Mouse (Mus musculus) liver, postnatal 0 days (tissue): ENCODE results near the gene Ccdc158. TPM values are rescaled to one million over a fixed set of nuclear protein-coding genes. Genes with fewer than 3 reads are reported as not detected.

Experiments used
- ATAC-seq: fragments of 200-750 bp; cut with Nextera tagmentation; 2 replicates; pipeline ENCODE4 v1.8.0; 2017; ENCODE audit warnings: mild to moderate bottlenecking, moderate library complexity
- DNase-seq: peaks from one replicate; pipeline ENCODE4 v3.0.0-alpha.2; 2016
- H3K27ac ChIP-seq: fragments of 300-500 bp; sonication (generic); 2 replicates; pipeline ENCODE4 v1.5.1; 2014; ENCODE audit warnings: antibody characterized with exemption, moderate library complexity, mild to moderate bottlenecking, low read depth
- H3K27me3 ChIP-seq: fragments of 300-500 bp; sonication (generic); 2 replicates; pipeline ENCODE4 v1.6.1; 2014; ENCODE audit warnings: low read length, control low read depth, mixed read lengths; ENCODE audit not compliant: insufficient read depth
- H3K36me3 ChIP-seq: fragments of 300-500 bp; sonication (generic); replicated peaks from 2 replicates; pipeline ENCODE4 v1.6.1; 2014; ENCODE audit warnings: mild to moderate bottlenecking, control low read depth, low read length, moderate library complexity, mixed read lengths; ENCODE audit not compliant: insufficient read depth
- H3K4me1 ChIP-seq: fragments of 300-500 bp; sonication (generic); 2 replicates; pipeline ENCODE4 v1.6.1; 2014; ENCODE audit warnings: antibody characterized with exemption, mild to moderate bottlenecking, control low read depth; ENCODE audit not compliant: insufficient read depth
- H3K4me2 ChIP-seq: fragments of 300-500 bp; sonication (generic); 2 replicates; pipeline ENCODE4 v1.6.1; 2014; ENCODE audit warnings: low read depth, mild to moderate bottlenecking, low read length, moderate library complexity, mixed read lengths
- H3K4me3 ChIP-seq: fragments of 300-500 bp; sonication (generic); 2 replicates; pipeline ENCODE4 v1.5.1; 2014; ENCODE audit warnings: low read depth, low read length
- H3K9ac ChIP-seq: fragments of 300-500 bp; sonication (generic); replicated peaks from 2 replicates; pipeline ENCODE4 v1.6.1; 2014; ENCODE audit warnings: mild to moderate bottlenecking, moderate library complexity
- H3K9me3 ChIP-seq: fragments of 300-500 bp; sonication (generic); 2 replicates; pipeline ENCODE4 v1.6.1; 2016; ENCODE audit warnings: mild to moderate bottlenecking, control low read depth, low read length, mixed read lengths
- CTCF ChIP-seq: sonication (generic); IDR thresholded peaks from 2 replicates; pipeline ENCODE4 v1.5.1; 2016; ENCODE audit warnings: antibody characterized with exemption, low read depth
- EP300 ChIP-seq: IDR thresholded peaks from 2 replicates; pipeline ENCODE4 v1.6.1; 2016; ENCODE audit warnings: antibody characterized with exemption, low read depth, mild to moderate bottlenecking
- WGBS: fragments of 180-500 bp; shearing (Covaris S2); extraction: QIAGEN DNeasy Blood & Tissue Kit; methylation state at CpG from one replicate; pipeline ENCODE4 v1.1.7; 2014; ENCODE audit not compliant: insufficient replicate concordance; 5-methylcytosine and 5-hydroxymethylcytosine counted together
- polyA plus RNA-seq: library from polyadenylated mRNA; unstranded; fragments of >200 nt; fragmentation: Nextera tagmentation; extraction: Ambion mirVana; gene quantifications from 2 replicates; pipeline ENCODE4 v1.2.1, GENCODE M21; 2015

Gene Ccdc158
- polyA plus RNA-seq, 1 experiment from 2014 or later = 0.23 TPM

- Histone ChIP-seq H3K27me3 (0 out of 2 replicates have a peak, but pooled peaks cover 2% of the 10 kb centered on the region), H3K9me3 (no peaks in the 10 kb centered on the region), H3K4me2 (no peak overlapping the region), H3K9ac (no peak overlapping the region), H3K4me3 (no peak overlapping the region), H3K36me3 (no peaks in the 10 kb centered on the region), H3K27ac (peak overlapping the region; percentile 18; the same call in 1 of the 2 replicates), H3K4me1 (no peaks in the 10 kb centered on the region)
- ATAC-seq (peak; percentile 69), DNase-seq (peak; percentile 54)
- TF ChIP-seq EP300 (no peak), CTCF (no peak)
- WGBS = 64% methylated on average over 10 of the region's 10 CpGs
Measured at GRCm38 (mm10) chr5:92599030-92599429, 76.0 kb downstream of the Ccdc158 start.

GRCm38 (mm10) chr5:92596865-92597264, 78.2 kb downstream of the Ccdc158 start:
- H3K9me3 ChIP-seq = no peaks in the 10 kb centered on the region
- H3K27me3 ChIP-seq = no peaks in the 10 kb centered on the region
- H3K4me2 ChIP-seq = no peak overlapping the region
- ATAC-seq (no peak), DNase-seq (no peak)
- no peak overlapping the region for H3K4me3 ChIP-seq
- no peaks in the 10 kb centered on the region for H3K4me1 ChIP-seq
- H3K27ac ChIP-seq = no peak overlapping the region
- no peak for TF ChIP-seq CTCF
- TF ChIP-seq EP300 = no peak
- H3K9ac ChIP-seq = no peak overlapping the region
- WGBS = 83% methylated on average over 8 of the region's 8 CpGs
- no peaks in the 10 kb centered on the region for H3K36me3 ChIP-seq

GRCm38 (mm10) chr5:92595026-92595425, 80.0 kb downstream of the Ccdc158 start:
- 69% methylated on average over 5 of the region's 5 CpGs for WGBS
- TF ChIP-seq CTCF (no peak), EP300 (no peak)
- no peak overlapping the region for H3K4me3 ChIP-seq
- H3K27ac ChIP-seq = no peak overlapping the region
- no peak overlapping the region for H3K4me2 ChIP-seq
- DNase-seq = no peak
- H3K4me1 ChIP-seq = no peaks in the 10 kb centered on the region
- no peak overlapping the region for H3K9ac ChIP-seq
- H3K9me3 ChIP-seq = no peaks in the 10 kb centered on the region
- H3K27me3 ChIP-seq = no peaks in the 10 kb centered on the region
- no peaks in the 10 kb centered on the region for H3K36me3 ChIP-seq
- no peak for ATAC-seq

GRCm38 (mm10) chr5:92585932-92586331, 89.1 kb downstream of the Ccdc158 start:
- Histone ChIP-seq H3K4me3 (no peak overlapping the region), H3K27ac (peak overlapping the region; percentile 82), H3K36me3 (no peaks in the 10 kb centered on the region), H3K4me1 (no peaks in the 10 kb centered on the region), H3K4me2 (no peak overlapping the region), H3K27me3 (no peaks in the 10 kb centered on the region), H3K9ac (no peak overlapping the region), H3K9me3 (peaks cover 2% of the 10 kb centered on the region; the same call in 1 of the 2 replicates)
- no peak for TF ChIP-seq EP300
- no peak for TF ChIP-seq CTCF
- peak; percentile 71 for DNase-seq
- peak; percentile 100 for ATAC-seq
- 49% methylated on average over 10 of the region's 10 CpGs for WGBS

GRCm38 (mm10) chr5:92579559-92579958, 95.5 kb downstream of the Ccdc158 start:
- H3K9ac ChIP-seq = no peak overlapping the region
- ATAC-seq (no peak), DNase-seq (no peak)
- H3K9me3 ChIP-seq = no peaks in the 10 kb centered on the region
- WGBS = 63% methylated on average over 14 of the region's 14 CpGs
- no peaks in the 10 kb centered on the region for H3K4me1 ChIP-seq
- no peak overlapping the region for H3K27ac ChIP-seq
- H3K36me3 ChIP-seq = no peaks in the 10 kb centered on the region
- H3K4me3 ChIP-seq = no peak overlapping the region
- no peak overlapping the region for H3K4me2 ChIP-seq
- TF ChIP-seq EP300 = no peak
- TF ChIP-seq CTCF = no peak
- no peaks in the 10 kb centered on the region for H3K27me3 ChIP-seq

GRCm38 (mm10) chr5:92571232-92571631, 103.8 kb downstream of the Ccdc158 start:
- Histone ChIP-seq H3K27ac (no peak overlapping the region), H3K9me3 (no peaks in the 10 kb centered on the region), H3K9ac (no peak overlapping the region), H3K36me3 (no peaks in the 10 kb centered on the region), H3K27me3 (no peaks in the 10 kb centered on the region), H3K4me3 (0 out of 2 replicates have a peak overlapping the region, but pooled peaks have one; percentile 8), H3K4me2 (peak overlapping the region; percentile 50; the same call in 1 of the 2 replicates), H3K4me1 (no peaks in the 10 kb centered on the region)
- ATAC-seq (peak; percentile 88), DNase-seq (no peak)
- no peak for TF ChIP-seq CTCF
- TF ChIP-seq EP300 = no peak
- WGBS = 56% methylated on average over 4 of the region's 4 CpGs

- TF ChIP-seq CTCF (no peak), EP300 (no peak)
- WGBS = 74% methylated on average over 13 of the region's 13 CpGs
- Histone ChIP-seq H3K4me1 (no peaks in the 10 kb centered on the region), H3K27ac (no peak overlapping the region), H3K36me3 (no peaks in the 10 kb centered on the region), H3K9ac (no peak overlapping the region), H3K9me3 (no peaks in the 10 kb centered on the region), H3K4me3 (no peak overlapping the region), H3K4me2 (no peak overlapping the region), H3K27me3 (no peaks in the 10 kb centered on the region)
- DNase-seq = no peak
- ATAC-seq = no peak
Measured at GRCm38 (mm10) chr5:92562002-92562401, 113.1 kb downstream of the Ccdc158 start.
